Mouse (Mus musculus) megakaryocyte, embryonic 14.5 days (primary cell): ENCODE data around the gene Gpatch3. TPM values are rescaled to one million over a fixed set of nuclear protein-coding genes. Genes with fewer than 3 reads are reported as not detected.
A peak's percentile ranks its signal among the peaks of the same experiment; 100 is the strongest.

Experiments
- H3K27me3 ChIP-seq: replicated peaks from 2 replicates; pipeline ENCODE3; 2012; ENCODE audit warnings: inconsistent platforms
- H3K36me3 ChIP-seq: replicated peaks from 2 replicates; pipeline ENCODE3; 2012; ENCODE audit warnings: low read length, inconsistent platforms, mixed read lengths
- H3K4me1 ChIP-seq: 2 replicates; pipeline ENCODE4 v1.6.1; 2012; ENCODE audit warnings: inconsistent platforms
- H3K4me3 ChIP-seq: replicated peaks from 2 replicates; pipeline ENCODE3; 2012; ENCODE audit warnings: moderate library complexity, mild to moderate bottlenecking, inconsistent platforms
- H3K9me3 ChIP-seq: 2 replicates; pipeline ENCODE4 v1.6.1; 2012; ENCODE audit warnings: inconsistent platforms
- FLI1 ChIP-seq: IDR thresholded peaks from 2 replicates; pipeline ENCODE4 v1.6.1; 2012; ENCODE audit warnings: low read length, inconsistent platforms, mixed read lengths
- GATA1 ChIP-seq: IDR thresholded peaks from 3 replicates; pipeline ENCODE4 v1.6.1; 2012; ENCODE audit warnings: mixed read lengths, low read length, inconsistent platforms, borderline replicate concordance
- polyA plus RNA-seq: library from polyadenylated mRNA; stranded (reverse); fragments of >175 nt; gene quantifications from 2 replicates; pipeline ENCODE4 v1.2.3, GENCODE M21; 2012; ENCODE audit warnings: low replicate concordance; ENCODE audit not compliant: insufficient read depth

Gpatch3 gene
- polyA plus RNA-seq, 1 experiment, result 5.4 TPM

DNA sequence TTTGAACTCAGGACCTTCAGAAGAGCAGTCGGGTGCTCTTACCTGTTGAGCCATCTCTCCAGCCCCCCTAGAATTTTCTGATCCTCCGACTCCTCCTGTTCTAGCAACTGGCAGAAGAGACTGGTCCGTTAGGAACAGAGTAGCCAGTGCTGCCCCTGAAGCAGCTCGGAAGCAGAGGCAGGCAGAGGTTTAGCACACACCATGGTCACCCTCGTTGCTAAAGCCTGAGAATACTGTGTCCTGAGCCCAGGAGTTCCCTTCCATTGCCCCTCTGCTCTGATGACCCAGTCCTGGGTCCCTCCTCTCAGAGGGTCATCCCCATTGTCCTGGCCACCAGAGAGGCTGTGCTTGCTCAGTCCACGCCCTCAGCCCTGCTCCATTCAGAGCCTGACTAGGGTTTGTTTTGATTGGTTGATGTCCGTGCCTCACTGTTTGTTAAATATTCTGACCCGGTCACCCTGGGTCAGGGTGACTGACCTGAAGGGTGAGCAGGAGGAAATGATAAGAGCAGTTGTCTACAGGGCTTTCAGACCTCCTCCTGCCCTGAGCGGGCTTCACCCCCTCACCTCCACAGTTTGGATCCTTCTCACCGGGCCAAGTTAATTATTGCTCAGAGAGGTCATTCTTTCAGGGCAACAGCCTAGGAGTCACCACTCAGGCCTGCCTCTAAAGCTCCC is 17.4 kb upstream of the Gpatch3 start:
- H3K9me3 ChIP-seq, result no peaks in the 10 kb centered on the region
- TF ChIP-seq GATA1, result no peak
- TF ChIP-seq FLI1, result no peak
- H3K27me3 ChIP-seq, result peaks cover 38% of the 10 kb centered on the region
- H3K4me3 ChIP-seq, result no peak overlapping the region
- no peaks in the 10 kb centered on the region for H3K36me3 ChIP-seq
- peaks cover 26% of the 10 kb centered on the region for H3K4me1 ChIP-seq

DNA sequence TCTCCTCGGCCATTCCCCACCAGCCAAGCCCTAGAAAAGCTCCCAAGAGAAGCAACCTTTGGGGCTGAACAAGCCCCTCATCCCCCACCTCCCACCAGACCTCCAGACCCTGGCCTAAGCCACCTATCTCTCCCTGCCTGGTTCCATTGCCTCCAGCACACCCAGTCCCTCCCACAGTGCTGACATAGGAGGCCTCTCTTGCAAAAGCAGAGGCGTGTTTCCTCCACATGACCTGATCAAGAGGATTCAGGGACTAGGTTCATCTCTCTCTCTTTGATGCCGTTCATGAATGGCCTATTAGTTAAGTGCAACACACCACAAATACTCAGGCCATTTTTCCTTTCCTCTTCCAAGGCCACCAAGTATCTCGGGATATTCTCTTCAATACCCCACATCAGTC is 14.7 kb upstream of the Gpatch3 start:
- H3K4me1 ChIP-seq, result peaks cover 12% of the 10 kb centered on the region; the same call in 1 of the 2 replicates
- no peaks in the 10 kb centered on the region for H3K36me3 ChIP-seq
- H3K27me3 ChIP-seq, result peaks cover 37% of the 10 kb centered on the region
- no peak overlapping the region for H3K4me3 ChIP-seq
- TF ChIP-seq FLI1 (no peak), GATA1 (no peak)
- H3K9me3 ChIP-seq, result peaks cover 8% of the 10 kb centered on the region

DNA sequence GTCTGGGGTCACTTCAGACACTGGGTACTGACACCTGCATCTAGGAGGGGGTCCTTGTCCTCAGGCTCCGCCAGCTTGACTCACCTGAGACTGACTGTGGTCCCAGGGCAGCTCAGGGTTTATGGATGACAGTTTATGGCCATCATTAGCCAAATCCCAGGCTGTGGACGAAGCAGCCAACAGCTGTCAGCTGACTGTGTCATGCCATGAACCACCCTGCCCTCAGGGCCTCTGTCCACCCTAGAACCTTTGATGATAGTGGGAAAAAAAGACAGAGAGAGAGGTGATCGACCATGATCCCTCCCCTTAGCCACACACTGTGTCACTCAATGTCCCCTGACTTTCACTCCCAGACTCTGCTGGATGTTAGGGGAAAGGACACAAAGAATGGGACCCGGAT is 12.9 kb upstream of the Gpatch3 start:
- Histone ChIP-seq H3K4me1 (peaks cover 8% of the 10 kb centered on the region; the same call in 1 of the 2 replicates), H3K36me3 (no peaks in the 10 kb centered on the region), H3K4me3 (no peak overlapping the region), H3K27me3 (peaks cover 27% of the 10 kb centered on the region), H3K9me3 (peaks cover 8% of the 10 kb centered on the region)
- TF ChIP-seq GATA1 (no peak), FLI1 (no peak)

DNA sequence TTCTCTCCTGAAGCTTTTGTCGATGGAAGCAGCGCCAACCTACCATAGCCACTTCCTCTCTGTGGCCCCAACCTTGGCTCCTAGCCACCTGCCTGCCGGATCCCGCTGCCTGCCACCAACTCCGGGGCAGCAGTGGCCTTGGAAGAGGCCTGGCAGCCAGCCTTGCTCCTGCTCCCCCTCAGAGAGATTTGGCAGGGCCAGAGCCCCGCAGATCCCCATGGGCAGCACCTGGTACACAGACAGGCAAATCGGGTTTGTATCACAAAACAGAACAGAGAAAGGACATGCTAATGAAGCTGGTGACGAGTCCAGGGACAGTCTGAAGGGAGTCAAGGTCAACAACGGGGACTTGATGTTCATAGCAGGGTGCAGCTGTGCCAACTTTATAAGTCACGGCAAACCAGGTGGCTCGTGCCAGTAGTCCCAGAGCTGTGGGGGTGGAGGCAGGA is 11.4 kb upstream of the Gpatch3 start:
- no peak for TF ChIP-seq GATA1
- TF ChIP-seq FLI1, result no peak
- no peak overlapping the region for H3K4me3 ChIP-seq
- peaks cover 16% of the 10 kb centered on the region for H3K27me3 ChIP-seq
- H3K9me3 ChIP-seq, result peaks cover 8% of the 10 kb centered on the region
- H3K4me1 ChIP-seq, result peaks cover 4% of the 10 kb centered on the region; the same call in 1 of the 2 replicates
- H3K36me3 ChIP-seq, result no peaks in the 10 kb centered on the region

DNA sequence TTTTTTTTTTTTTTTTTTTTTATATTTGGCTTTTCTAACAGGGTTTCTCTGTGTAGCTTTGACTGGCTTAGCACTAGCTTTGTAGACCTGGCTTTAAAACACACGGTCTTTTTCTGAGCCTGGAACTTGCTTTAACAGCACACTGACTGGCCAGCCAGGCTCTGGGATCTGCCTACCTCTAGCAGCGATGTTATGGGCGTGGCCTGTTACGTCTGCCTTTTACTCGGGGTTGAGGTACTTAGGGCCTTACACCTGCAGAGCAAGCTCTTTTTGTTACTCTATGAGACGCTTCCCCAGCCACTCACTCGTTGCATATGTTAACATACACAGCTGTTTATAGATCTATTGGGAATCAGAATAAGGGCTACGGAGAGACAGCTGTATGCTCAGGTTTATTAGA is 7.3 kb upstream of the Gpatch3 start:
- Histone ChIP-seq H3K4me1 (peaks cover 4% of the 10 kb centered on the region; the same call in 1 of the 2 replicates), H3K9me3 (peaks cover 8% of the 10 kb centered on the region), H3K27me3 (peaks cover 4% of the 10 kb centered on the region), H3K36me3 (no peaks in the 10 kb centered on the region), H3K4me3 (no peak overlapping the region)
- TF ChIP-seq GATA1 (no peak), FLI1 (no peak)

DNA sequence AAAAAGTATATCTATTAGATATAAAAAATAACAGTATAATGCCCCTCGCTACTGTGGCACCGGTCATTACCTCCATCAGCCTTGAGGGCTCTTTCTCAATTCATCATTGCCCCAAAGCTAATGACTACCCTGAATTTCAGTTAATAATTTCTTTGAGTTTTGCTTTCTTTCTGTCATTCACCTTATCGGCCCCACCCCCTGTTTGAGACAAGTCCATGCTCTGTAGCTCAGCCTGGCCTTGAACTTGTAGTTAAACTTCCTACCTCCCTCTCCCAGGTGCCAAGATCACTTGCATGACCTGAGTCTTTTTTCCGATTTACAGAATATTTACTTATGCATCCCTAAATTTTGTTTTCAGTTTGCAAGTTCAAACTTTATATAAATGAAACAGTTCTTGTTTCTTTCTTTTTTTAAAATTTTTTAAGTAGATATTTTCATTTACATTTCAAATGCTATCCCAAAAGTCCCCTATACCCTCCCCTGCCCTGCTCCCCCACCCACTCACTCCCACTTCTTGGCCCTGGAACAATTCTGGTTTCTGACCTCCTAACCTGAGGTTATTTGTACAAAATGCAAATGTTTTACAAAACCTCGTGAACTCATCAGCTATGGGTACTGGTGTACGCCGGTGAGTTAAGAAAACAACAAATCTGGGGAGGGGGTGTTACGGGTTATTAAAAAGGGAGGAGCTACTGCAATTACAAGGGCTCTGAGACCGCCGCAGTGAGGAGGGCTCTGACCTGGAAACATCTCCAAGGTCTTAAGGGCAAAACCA is 5.1 kb upstream of the Gpatch3 start:
- Histone ChIP-seq H3K4me3 (no peak overlapping the region), H3K27me3 (no peaks in the 10 kb centered on the region), H3K9me3 (peaks cover 2% of the 10 kb centered on the region; the same call in 1 of the 2 replicates), H3K36me3 (no peaks in the 10 kb centered on the region), H3K4me1 (peaks cover 6% of the 10 kb centered on the region)
- TF ChIP-seq GATA1 (no peak), FLI1 (no peak)

DNA sequence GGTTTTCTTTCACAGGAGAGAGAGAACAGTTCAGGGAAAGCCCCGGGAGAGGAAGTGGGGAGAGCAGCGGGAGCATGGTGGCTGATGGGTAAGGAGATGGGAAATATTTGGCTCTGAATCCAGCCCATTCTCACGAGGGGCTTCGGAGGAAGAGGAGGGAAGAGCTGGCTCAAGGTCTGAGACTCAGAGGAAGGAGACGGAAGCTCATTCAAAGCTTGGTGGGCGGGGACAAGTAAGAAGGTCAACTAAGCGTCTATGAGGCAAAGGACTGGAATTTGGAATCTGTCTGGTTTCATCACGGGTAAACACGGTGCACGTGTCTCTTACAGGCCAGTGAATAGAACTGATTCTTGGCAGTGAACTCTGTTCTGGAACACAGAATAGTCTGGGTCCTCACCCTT is 4.5 kb upstream of the Gpatch3 start:
- Histone ChIP-seq H3K4me1 (peaks cover 8% of the 10 kb centered on the region), H3K4me3 (no peak overlapping the region), H3K9me3 (no peaks in the 10 kb centered on the region), H3K36me3 (no peaks in the 10 kb centered on the region), H3K27me3 (no peaks in the 10 kb centered on the region)
- no peak for TF ChIP-seq GATA1
- no peak for TF ChIP-seq FLI1

DNA sequence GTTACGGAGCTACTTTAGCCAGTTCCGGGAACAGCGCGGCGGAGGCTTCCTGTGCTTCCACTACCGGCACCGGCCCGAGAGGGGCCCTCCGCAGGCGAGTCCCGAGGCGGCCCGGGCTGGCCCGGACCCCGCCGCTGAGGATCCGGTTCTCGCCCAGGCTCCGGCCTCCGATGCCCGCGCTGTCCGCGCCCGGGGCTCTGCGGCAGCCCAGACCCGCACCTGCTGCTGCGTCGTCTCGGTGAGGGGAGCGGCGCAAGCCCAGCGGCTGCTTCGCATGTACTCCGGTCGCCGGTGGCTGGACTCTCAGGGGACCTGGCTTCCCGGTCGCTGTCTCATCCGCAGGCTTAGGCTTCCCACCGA is 278 bp downstream of the Gpatch3 start:
- peaks cover 19% of the 10 kb centered on the region for H3K4me1 ChIP-seq
- TF ChIP-seq GATA1 (no peak), FLI1 (no peak)
- peaks cover 24% of the 10 kb centered on the region for H3K36me3 ChIP-seq
- H3K4me3 ChIP-seq, result peak overlapping the region; percentile 96
- no peaks in the 10 kb centered on the region for H3K27me3 ChIP-seq
- no peaks in the 10 kb centered on the region for H3K9me3 ChIP-seq

DNA sequence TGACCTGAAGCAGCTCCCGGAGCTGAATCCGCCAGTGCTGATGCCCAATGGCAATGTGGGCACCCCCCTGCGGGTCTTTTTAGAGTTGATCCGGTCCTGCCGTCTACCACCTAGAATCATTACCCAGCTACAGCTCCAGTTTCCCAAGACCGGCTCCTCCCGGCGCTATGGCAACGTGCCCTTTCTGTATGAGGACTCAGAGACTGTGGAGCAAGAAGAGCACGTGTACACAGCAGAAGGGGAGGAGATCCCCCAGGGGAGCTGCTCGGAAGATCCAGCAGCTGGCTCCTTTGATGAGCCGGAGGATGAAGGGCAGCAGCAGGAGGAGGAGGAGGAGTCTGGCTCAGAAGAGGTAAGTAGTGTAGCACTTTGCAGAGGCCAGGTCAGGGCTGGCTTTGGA is 3.4 kb downstream of the Gpatch3 start:
- peaks cover 55% of the 10 kb centered on the region for H3K36me3 ChIP-seq
- no peak overlapping the region for H3K4me3 ChIP-seq
- peaks cover 23% of the 10 kb centered on the region for H3K4me1 ChIP-seq
- TF ChIP-seq FLI1, result no peak
- TF ChIP-seq GATA1, result no peak
- H3K9me3 ChIP-seq, result no peaks in the 10 kb centered on the region
- H3K27me3 ChIP-seq, result no peaks in the 10 kb centered on the region

DNA sequence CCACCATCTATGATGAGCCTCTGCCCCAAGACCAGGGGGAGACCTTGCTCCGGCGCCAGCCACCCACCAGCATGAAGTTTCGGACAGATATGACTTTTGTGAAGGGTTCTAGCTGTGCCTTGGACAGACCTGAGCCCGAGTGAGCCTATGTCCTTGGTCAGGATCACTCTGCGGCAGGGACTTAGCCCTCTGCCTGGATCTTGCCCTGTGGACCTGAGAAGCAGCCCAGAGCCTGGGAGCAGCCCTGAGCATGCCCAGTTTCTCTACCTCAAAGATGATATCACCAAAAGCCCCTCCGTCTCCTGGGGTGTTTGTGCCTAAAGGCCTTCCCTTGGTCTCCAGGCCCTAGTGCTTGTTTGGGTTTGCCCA is 9.1 kb downstream of the Gpatch3 start:
- TF ChIP-seq GATA1, result no peak
- no peak for TF ChIP-seq FLI1
- Histone ChIP-seq H3K36me3 (peaks cover 74% of the 10 kb centered on the region), H3K4me3 (peak overlapping the region; percentile 100), H3K4me1 (peaks cover 42% of the 10 kb centered on the region), H3K9me3 (no peaks in the 10 kb centered on the region), H3K27me3 (no peaks in the 10 kb centered on the region)
